8 mouse cellular contexts compared by ENCODE assay signal in genomic region chr17:22818199-22818595, GRCm38 (mm10). TPM values are rescaled to one million over a fixed set of nuclear protein-coding genes. Genes with fewer than 3 reads are reported as not detected.
DNase-seq lines count a peak whose midpoint lies in the region; ATAC-seq and TF ChIP-seq lines count a peak whose summit lies in the region.

No protein-coding gene starts in this region.

- H3K36me3 ChIP-seq in forebrain, embryonic 11.5 days (ENCODE audit: control insufficient read depth, insufficient read depth, low read length) = no peaks in the 10 kb centered on the region
- H3K36me3 ChIP-seq in limb, embryonic 13.5 days = peaks cover 11% of the 10 kb centered on the region

- H3K4me3 ChIP-seq in left cerebral cortex, adult 2 months = peak overlapping the region; percentile 81
- H3K4me3 ChIP-seq in forebrain, embryonic 11.5 days (ENCODE audit: low read depth, low read length) = peak overlapping the region; percentile 46
- peak overlapping the region; percentile 69 for H3K4me3 ChIP-seq in limb, embryonic 13.5 days

- peak overlapping the region; percentile 75 for H3K9ac ChIP-seq in forebrain, embryonic 11.5 days (ENCODE audit: low read length)
- H3K9ac ChIP-seq in limb, embryonic 13.5 days = peak overlapping the region; percentile 89

- peak overlapping the region; percentile 43 for H3K4me2 ChIP-seq in forebrain, embryonic 11.5 days (ENCODE audit: low read depth, low read length, severe bottlenecking)
- peak overlapping the region; percentile 59 for H3K4me2 ChIP-seq in limb, embryonic 13.5 days (replicated peaks)

- 72% methylated on average over 3 of the region's 3 CpGs for WGBS in forebrain, embryonic 11.5 days
- 82% methylated on average over 3 of the region's 3 CpGs for WGBS in limb, embryonic 13.5 days

- H3K4me1 ChIP-seq in forebrain, embryonic 11.5 days (replicated peaks; ENCODE audit: control insufficient read depth, insufficient read depth, low read length) = no peaks in the 10 kb centered on the region
- H3K4me1 ChIP-seq in limb, embryonic 13.5 days = no peaks in the 10 kb centered on the region

- intact Hi-C loops in left cerebral cortex, adult 2 months (cut with DNase I) = loop anchor here (5.0 to 10.0 kb wide), 2 partner anchors 377 to 729 kb away; partner anchors contain the start of gene Zfp40

- H3K27ac ChIP-seq in left cerebral cortex, adult 2 months = peak overlapping the region; percentile 90; the same call in 1 of the 2 replicates
- 0 out of 2 replicates have a peak overlapping the region, but pooled peaks have one; percentile 65 for H3K27ac ChIP-seq in forebrain, embryonic 11.5 days (ENCODE audit: low read depth, low read length)
- H3K27ac ChIP-seq in limb, embryonic 13.5 days = no peak overlapping the region; the same call in 1 of the 2 replicates

- no peaks in the 10 kb centered on the region for H3K27me3 ChIP-seq in forebrain, embryonic 11.5 days (ENCODE audit: control insufficient read depth, insufficient read depth, low read length)
- no peaks in the 10 kb centered on the region for H3K27me3 ChIP-seq in limb, embryonic 13.5 days

- DNase-seq in left cerebral cortex, adult 2 months (ENCODE audit: extremely low spot score in 1 of 2, low spot score in 2 of 2) = no peak
- DNase-seq in left cerebral cortex, adult 9 months (ENCODE audit: low spot score in 2 of 2) = no peak
- no peak for DNase-seq in forebrain, embryonic 11.5 days (ENCODE audit: low spot score)
- DNase-seq in retina, embryonic 14.5 days (ENCODE audit: low spot score) = peak; percentile 4
- DNase-seq in thymus, postnatal 4 days = no peak
- no peak for DNase-seq in embryo, embryonic 10 days (ENCODE audit: low spot score)

- no peak for ATAC-seq in forebrain, embryonic 11.5 days (replicated peaks; ENCODE audit: low FRiP score)
- ATAC-seq in limb, embryonic 13.5 days (ENCODE audit: low FRiP score, low read depth) = no peak
- ATAC-seq in CD4-positive, CD25-positive, alpha-beta regulatory T cell, adult 4 months = no peak

- TF ChIP-seq CTCF in left cerebral cortex, adult 2 months (IDR thresholded peaks at IDR 0.05) = no peak

- H3K9me3 ChIP-seq in forebrain, embryonic 11.5 days (ENCODE audit: control insufficient read depth, low read length) = no peaks in the 10 kb centered on the region
- no peaks in the 10 kb centered on the region for H3K9me3 ChIP-seq in limb, embryonic 13.5 days

RNA-seq across cellular contexts. Expression of gene Zfp945, which starts 48.7 kb away (rescaled TPM):
- 10 to 100 TPM; 14.3 to 15.7 TPM for total RNA-seq in left cerebral cortex, adult 2 months (2021)
- 24.6 and 29.1 TPM in 2 replicates for polyA plus RNA-seq in forebrain, embryonic 11.5 days (2014; fragmentation: Nextera tagmentation; extraction: Ambion mirVana)
- 28.4 and 29.5 TPM in 2 replicates for polyA plus RNA-seq in limb, embryonic 13.5 days (2015; fragmentation: Nextera tagmentation; extraction: Ambion mirVana)
- 10 to 100 TPM; 21.1 to 24.5 TPM for polyA plus RNA-seq in CD4-positive, CD25-positive, alpha-beta regulatory T cell, adult 4 months (2017; shearing (Covaris generic))
